Mouse (Mus musculus): ENCODE data around the gene Mrpl47. TPM values are rescaled to one million over a fixed set of nuclear protein-coding genes. Genes with fewer than 3 reads are reported as not detected.
A peak's percentile ranks its signal among the peaks of the same experiment; 100 is the strongest.

Mrpl47 gene
- total RNA-seq, 2 experiments from 2014 or later: 22.2 to 22.8 TPM

- no peak overlapping the region for H3K4me3 ChIP-seq
- intact Hi-C loops (cut with DNase I): loop anchor here (1.0 to 10.0 kb wide), 2 partner anchors 88 to 364 kb away; no protein-coding TSS in a partner anchor
- no peak overlapping the region for H3K27ac ChIP-seq
- TF ChIP-seq CTCF (IDR thresholded peaks at IDR 0.05): no peak; the same call in none of the 2 replicates
- DNase-seq (ENCODE audit: extremely low spot score in 1 of 2, low spot score in 2 of 2): peak; percentile 90 to 95
Observed at GRCm38 (mm10) chr3:32698228-32698863, 39.1 kb downstream of the Mrpl47 start.

- Histone ChIP-seq H3K4me3 (no peak overlapping the region), H3K27ac (no peak overlapping the region)
- no peak for DNase-seq (ENCODE audit: extremely low spot score in 1 of 2, low spot score in 2 of 2)
- no peak for TF ChIP-seq CTCF (IDR thresholded peaks at IDR 0.05)
- intact Hi-C loops (cut with DNase I): loop anchor here (10.0 kb wide), 1 partner anchor 361 kb away; no protein-coding TSS in a partner anchor
Observed at GRCm38 (mm10) chr3:32695583-32695980, 41.8 kb downstream of the Mrpl47 start.

- Histone ChIP-seq H3K27ac (no peak overlapping the region), H3K4me3 (no peak overlapping the region)
- DNase-seq (ENCODE audit: extremely low spot score in 1 of 2, low spot score in 2 of 2): no peak
- no peak; the same call in 1 of the 2 replicates for TF ChIP-seq CTCF (IDR thresholded peaks at IDR 0.05)
- intact Hi-C loops (cut with DNase I): loop anchor here (10.0 kb wide), 1 partner anchor 360 kb away; no protein-coding TSS in a partner anchor
Observed at GRCm38 (mm10) chr3:32694737-32695582, 42.4 kb downstream of the Mrpl47 start.

- no peak for TF ChIP-seq CTCF (IDR thresholded peaks at IDR 0.05)
- no peak overlapping the region for H3K4me3 ChIP-seq
- no peak overlapping the region for H3K27ac ChIP-seq
- DNase-seq (ENCODE audit: extremely low spot score in 1 of 2, low spot score in 2 of 2): no peak
- intact Hi-C loops (cut with DNase I): loop anchor here (10.0 kb wide), 1 partner anchor 359 kb away; no protein-coding TSS in a partner anchor
Observed at GRCm38 (mm10) chr3:32694211-32694610, 43.2 kb downstream of the Mrpl47 start.

GRCm38 (mm10) chr3:32691841-32692240 is 45.6 kb downstream of the Mrpl47 start:
- TF ChIP-seq CTCF (IDR thresholded peaks at IDR 0.05): no peak
- DNase-seq (ENCODE audit: extremely low spot score in 1 of 2, low spot score in 2 of 2): no peak
- intact Hi-C loops (cut with DNase I): loop anchor here (10.0 kb wide), 1 partner anchor 357 kb away; no protein-coding TSS in a partner anchor

GRCm38 (mm10) chr3:32690901-32691300 is 46.5 kb downstream of the Mrpl47 start:
- intact Hi-C loops (cut with DNase I): loop anchor here (10.0 kb wide), 1 partner anchor 356 kb away; no protein-coding TSS in a partner anchor
- no peak for TF ChIP-seq CTCF (IDR thresholded peaks at IDR 0.05)
- no peak overlapping the region for H3K27ac ChIP-seq
- H3K4me3 ChIP-seq: no peak overlapping the region
- no peak for DNase-seq (ENCODE audit: extremely low spot score in 1 of 2, low spot score in 2 of 2)

More at GRCm38 (mm10) chr3:32691841-32692240, 45.6 kb downstream of the Mrpl47 start:
- no peak overlapping the region for H3K4me3 ChIP-seq
- no peak overlapping the region for H3K27ac ChIP-seq

GRCm38 (mm10) chr3:32690008-32690407 is 47.4 kb downstream of the Mrpl47 start:
- no peak overlapping the region for H3K4me3 ChIP-seq
- intact Hi-C loops (cut with DNase I): loop anchor here (10.0 kb wide), 1 partner anchor 355 kb away; no protein-coding TSS in a partner anchor
- DNase-seq (ENCODE audit: extremely low spot score in 1 of 2, low spot score in 2 of 2): no peak
- no peak overlapping the region for H3K27ac ChIP-seq
- no peak for TF ChIP-seq CTCF (IDR thresholded peaks at IDR 0.05)

- no peak for DNase-seq (ENCODE audit: extremely low spot score in 1 of 2, low spot score in 2 of 2)
- Histone ChIP-seq H3K27ac (no peak overlapping the region), H3K4me3 (no peak overlapping the region)
- intact Hi-C loops (cut with DNase I): no loop called here
- no peak for TF ChIP-seq CTCF (IDR thresholded peaks at IDR 0.05)
Observed at GRCm38 (mm10) chr3:32689567-32689999, 47.8 kb downstream of the Mrpl47 start.

GRCm38 (mm10) chr3:32687156-32687555 is 50.2 kb downstream of the Mrpl47 start:
- no peak overlapping the region for H3K27ac ChIP-seq
- intact Hi-C loops (cut with DNase I): no loop called here
- DNase-seq (ENCODE audit: extremely low spot score in 1 of 2, low spot score in 2 of 2): no peak
- no peak overlapping the region for H3K4me3 ChIP-seq
- no peak for TF ChIP-seq CTCF (IDR thresholded peaks at IDR 0.05)

GRCm38 (mm10) chr3:32686537-32686936 is 50.9 kb downstream of the Mrpl47 start:
- no peak for DNase-seq (ENCODE audit: extremely low spot score in 1 of 2, low spot score in 2 of 2)

GRCm38 (mm10) chr3:32684631-32685030 is 52.8 kb downstream of the Mrpl47 start:
- Histone ChIP-seq H3K4me3 (no peak overlapping the region), H3K27ac (no peak overlapping the region)
- intact Hi-C loops (cut with DNase I): no loop called here
- no peak for TF ChIP-seq CTCF (IDR thresholded peaks at IDR 0.05)
- no peak for DNase-seq (ENCODE audit: extremely low spot score in 1 of 2, low spot score in 2 of 2)

More at GRCm38 (mm10) chr3:32686537-32686936, 50.9 kb downstream of the Mrpl47 start:
- Histone ChIP-seq H3K4me3 (no peak overlapping the region), H3K27ac (no peak overlapping the region)
- TF ChIP-seq CTCF (IDR thresholded peaks at IDR 0.05): no peak
- intact Hi-C loops (cut with DNase I): no loop called here

Measured in left cerebral cortex, adult 2 months (tissue).